Mouse (Mus musculus): Measurements from ENCODE around the gene Tsc1.

- TF ChIP-seq POLR2A (IDR thresholded peaks at IDR 0.05; ENCODE audit: borderline replicate concordance, insufficient read depth, low read length), result no peak
- no peak for TF ChIP-seq CTCF (IDR thresholded peaks at IDR 0.05; ENCODE audit: borderline replicate concordance, insufficient read depth, low read depth, low read length)
These were observed 65.1 kb downstream of the Tsc1 start for GRCm38 (mm10) chr2:28706106-28706636.

Measured in cerebellum, adult 2 months (tissue).